Comparison of ENCODE assay signal across 20 mouse cellular contexts in genomic region chr17:43848903-43849302, GRCm38 (mm10). TPM values are rescaled to one million over a fixed set of nuclear protein-coding genes. Genes with fewer than 3 reads are reported as not detected.
"Had no signal": no experiment of that assay in that cellular context is flagged by ENCODE, and none has a peak within 500 bp of the region (broad histone marks: within the 10 kb centered on the region; RNA-seq: fewer than 3 reads in every experiment).

No protein-coding gene starts in this region.

- H3K4me2 ChIP-seq: kidney, embryonic 15.5 days; liver, embryonic 13.5 days; lung, embryonic 14.5 days; midbrain, embryonic 12.5 days; midbrain, embryonic 15.5 days; neural tube, embryonic 12.5 days; neural tube, embryonic 15.5 days had no signal

- H3K9me3 ChIP-seq: kidney, embryonic 15.5 days; liver, embryonic 13.5 days; midbrain, embryonic 12.5 days; midbrain, embryonic 15.5 days; neural tube, embryonic 12.5 days; neural tube, embryonic 15.5 days had no signal

- H3K27me3 ChIP-seq: kidney, embryonic 15.5 days; liver, embryonic 13.5 days; midbrain, embryonic 12.5 days; midbrain, embryonic 15.5 days; neural tube, embryonic 12.5 days; neural tube, embryonic 15.5 days had no signal

- H3K9ac ChIP-seq: kidney, embryonic 15.5 days; liver, embryonic 13.5 days; lung, embryonic 14.5 days; midbrain, embryonic 12.5 days; midbrain, embryonic 15.5 days; neural tube, embryonic 12.5 days; neural tube, embryonic 15.5 days had no signal

- DNase-seq: kidney, postnatal 10 days; kidney, postnatal 36 days; layer of hippocampus, postnatal 36 days; liver, embryonic 13.5 days; lung, embryonic 14.5 days; right cerebral cortex, adult 18-20 months; right cerebral cortex, postnatal 14 days; right cerebral cortex, postnatal 4 days; thymus, adult 2 months; thymus, postnatal 14 days; thymus, postnatal 4 days had no signal

- H3K4me1 ChIP-seq: kidney, embryonic 15.5 days; liver, embryonic 13.5 days; midbrain, embryonic 12.5 days; midbrain, embryonic 15.5 days; neural tube, embryonic 12.5 days; neural tube, embryonic 15.5 days had no signal

- H3K27ac ChIP-seq: kidney, embryonic 15.5 days; left cerebral cortex, adult 2 months; liver, embryonic 13.5 days; macrophage; midbrain, embryonic 12.5 days; midbrain, embryonic 15.5 days; neural tube, embryonic 12.5 days; neural tube, embryonic 15.5 days; stomach, postnatal 0 days had no signal

- H3K36me3 ChIP-seq: kidney, embryonic 15.5 days; liver, embryonic 13.5 days; midbrain, embryonic 12.5 days; midbrain, embryonic 15.5 days; neural tube, embryonic 12.5 days; neural tube, embryonic 15.5 days had no signal

- ATAC-seq: midbrain, embryonic 15.5 days had no signal

- H3K4me3 ChIP-seq: kidney, embryonic 15.5 days; left cerebral cortex, adult 2 months; liver, embryonic 13.5 days; midbrain, embryonic 12.5 days; midbrain, embryonic 15.5 days; neural tube, embryonic 12.5 days; neural tube, embryonic 15.5 days had no signal

RNA-seq across cellular contexts. Expression of gene Rcan2, which starts 47.8 kb away (rescaled TPM):
- total RNA-seq: megakaryocyte, adult 5-6 weeks had no signal
- polyA plus RNA-seq: macrophage had no signal
